ENCODE assay signal across 10 mouse cellular contexts in the genomic region with DNA sequence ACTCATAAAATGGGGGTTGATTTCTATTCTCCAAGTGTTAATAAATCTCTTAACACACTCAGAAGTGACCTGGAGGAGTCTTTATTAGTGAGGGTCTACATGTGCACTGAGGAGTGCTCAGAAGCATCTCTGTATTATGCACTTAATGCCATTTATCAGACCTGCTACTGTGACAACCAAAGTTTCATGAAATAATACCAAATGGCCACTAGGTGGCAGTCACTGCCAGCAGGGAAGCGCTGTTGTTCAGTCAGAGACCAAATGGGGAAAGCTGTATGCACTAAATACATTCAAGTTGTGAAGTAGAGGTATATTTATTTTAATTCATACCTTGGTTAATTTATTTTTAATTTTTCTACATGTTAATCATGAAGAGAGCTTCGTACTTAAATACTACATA. TPM values are rescaled to one million over a fixed set of nuclear protein-coding genes. Genes with fewer than 3 reads are reported as not detected.
A peak's percentile ranks its signal among the peaks of the same experiment; 100 is the strongest.
DNase-seq lines count a peak whose midpoint lies in the region; ATAC-seq and TF ChIP-seq lines count a peak whose summit lies in the region.
"Had no signal": no experiment of that assay in that cellular context is flagged by ENCODE, and none has a peak within 500 bp of the region (broad histone marks: within the 10 kb centered on the region; RNA-seq: fewer than 3 reads in every experiment).

No protein-coding gene starts in this region.

- no peaks in the 10 kb centered on the region for H3K4me1 ChIP-seq in testis, adult 2 months (ENCODE audit: control insufficient read depth, insufficient read depth, low read length)
- no peaks in the 10 kb centered on the region for H3K4me1 ChIP-seq in hindbrain, embryonic 13.5 days (replicated peaks)
- H3K4me1 ChIP-seq: heart, embryonic 15.5 days had no signal

- no peak for TF ChIP-seq POLR2A in testis, adult 2 months (IDR thresholded peaks at IDR 0.05; ENCODE audit: control insufficient read depth, low read depth, low read length)

- H3K27ac ChIP-seq in testis, adult 2 months (ENCODE audit: control insufficient read depth, insufficient read depth, low read depth, low read length): no peak overlapping the region
- no peak overlapping the region for H3K27ac ChIP-seq in hindbrain, embryonic 13.5 days
- H3K27ac ChIP-seq: heart, embryonic 15.5 days had no signal

- H3K4me3 ChIP-seq in testis, adult 2 months (ENCODE audit: control insufficient read depth, low read depth, low read length): no peak overlapping the region
- no peak overlapping the region for H3K4me3 ChIP-seq in hindbrain, embryonic 13.5 days
- H3K4me3 ChIP-seq: heart, embryonic 15.5 days had no signal

- 3% methylated on average over 2 of the region's 2 CpGs for WGBS in hindbrain, embryonic 13.5 days

- peak; percentile 57; the same call in 1 of the 2 replicates for TF ChIP-seq CTCF in testis, adult 2 months (IDR thresholded peaks at IDR 0.05; ENCODE audit: control insufficient read depth, insufficient read depth, insufficient replicate concordance, low read depth, low read length)

- intact Hi-C loops in left cerebral cortex, postnatal 25 days (cut with DNase I): loop anchor here (2.0 to 5.0 kb wide), 2 partner anchors 20 to 285 kb away; partner anchors contain the start of gene Chrm5

- H3K9ac ChIP-seq in hindbrain, embryonic 13.5 days: no peak overlapping the region
- H3K9ac ChIP-seq: heart, embryonic 15.5 days had no signal

- no peaks in the 10 kb centered on the region for H3K9me3 ChIP-seq in hindbrain, embryonic 13.5 days
- H3K9me3 ChIP-seq: heart, embryonic 15.5 days had no signal

- no peaks in the 10 kb centered on the region for H3K27me3 ChIP-seq in testis, adult 2 months (ENCODE audit: control insufficient read depth, insufficient read depth, low read length)
- H3K27me3 ChIP-seq in hindbrain, embryonic 13.5 days: no peaks in the 10 kb centered on the region
- H3K27me3 ChIP-seq: heart, embryonic 15.5 days had no signal

- DNase-seq in testis, postnatal 10 days (ENCODE audit: low spot score): no peak
- peak; percentile 50 for DNase-seq in adrenal gland, postnatal 10 days
- DNase-seq in embryo, embryonic 11 days: peak; percentile 72
- peak; percentile 62 to 77 for DNase-seq in left cerebral cortex, postnatal 25 days (ENCODE audit: low spot score in 2 of 2)
- peak; percentile 9 to 36 for DNase-seq in natural killer cell, adult 2 months (ENCODE audit: low spot score in 2 of 2)
- no peak for DNase-seq in urinary bladder, adult 18-20 months (ENCODE audit: low spot score in 2 of 2)

- peak; percentile 80 for ATAC-seq in hindbrain, embryonic 13.5 days (ENCODE audit: low FRiP score)

- no peaks in the 10 kb centered on the region for H3K36me3 ChIP-seq in testis, adult 2 months (ENCODE audit: control insufficient read depth, insufficient read depth, low read length)
- no peaks in the 10 kb centered on the region for H3K36me3 ChIP-seq in hindbrain, embryonic 13.5 days
- H3K36me3 ChIP-seq: heart, embryonic 15.5 days had no signal

- H3K4me2 ChIP-seq in hindbrain, embryonic 13.5 days: no peak overlapping the region
- H3K4me2 ChIP-seq: heart, embryonic 15.5 days had no signal

RNA-seq across cellular contexts. Expression of gene Lpcat4, which starts 42.4 kb away (rescaled TPM):
- 74.6 and 88.6 TPM in 2 replicates for polyA plus RNA-seq in testis, adult 2 months (2012; rRNA removed)
- 1 to 10 TPM; 8.4 to 9.5 TPM for total RNA-seq in adrenal gland, postnatal 10 days (2021)
- 14.9 and 15.5 TPM in 2 replicates for polyA plus RNA-seq in hindbrain, embryonic 13.5 days (2015; fragmentation: Nextera tagmentation; extraction: Ambion mirVana)
- 100 to 1,000 TPM; 135 to 158 TPM for total RNA-seq in left cerebral cortex, postnatal 25 days (2021)

RNA-seq across cellular contexts. Expression of gene Olfr1318, which starts 42.9 kb away (rescaled TPM):
- not detected in 2 replicates for polyA plus RNA-seq in testis, adult 2 months (2012; rRNA removed)
- total RNA-seq in adrenal gland, postnatal 10 days (2021): not detected
- polyA plus RNA-seq in hindbrain, embryonic 13.5 days (2015; fragmentation: Nextera tagmentation; extraction: Ambion mirVana): not detected in 2 replicates
- total RNA-seq in left cerebral cortex, postnatal 25 days (2021): not detected
- polyA plus RNA-seq: heart, embryonic 15.5 days; stomach, embryonic 16.5 days had no signal

RNA-seq across cellular contexts. Expression of gene Olfr1317, which starts 56.7 kb away (rescaled TPM):
- polyA plus RNA-seq in testis, adult 2 months (2012; rRNA removed): not detected in 2 replicates
- not detected for total RNA-seq in adrenal gland, postnatal 10 days (2021)
- not detected in 2 replicates for polyA plus RNA-seq in hindbrain, embryonic 13.5 days (2015; fragmentation: Nextera tagmentation; extraction: Ambion mirVana)
- total RNA-seq in left cerebral cortex, postnatal 25 days (2021): not detected
- polyA plus RNA-seq: heart, embryonic 15.5 days; stomach, embryonic 16.5 days had no signal

Comparison
In these comparisons a context has a peak if more than half of its experiments do, and no peak if none do; other contexts are left out.
1. DNase-seq: peak in adrenal gland, postnatal 10 days (single experiment), embryo, embryonic 11 days (single experiment), left cerebral cortex, postnatal 25 days (2 of 2) and natural killer cell, adult 2 months (2 of 2); none in testis, postnatal 10 days (single experiment) and urinary bladder, adult 18-20 months (0 of 2).
2. RNA of gene Lpcat4, which starts 42.4 kb away (total RNA-seq): 135 to 158 TPM in left cerebral cortex, postnatal 25 days; 8.4 to 9.5 TPM in adrenal gland, postnatal 10 days; every median in the first group is over 10 times any median in the second.